Mouse (Mus musculus) ES-E14 (cell line): Measurements from ENCODE around the gene 1700001P01Rik. TPM values are rescaled to one million over a fixed set of nuclear protein-coding genes. Genes with fewer than 3 reads are reported as not detected.

Experiments used
- DNase-seq: peaks from one replicate; pipeline ENCODE4 v3.0.0-alpha.2; 2013; ENCODE audit warnings: low read depth, low spot score
- H3K27ac ChIP-seq: 2 replicates; pipeline ENCODE4 v1.5.1; 2012; ENCODE audit warnings: low read depth, mild to moderate bottlenecking, low read length, moderate library complexity, mixed read lengths; ENCODE audit not compliant: poor library complexity, insufficient read depth, severe bottlenecking
- H3K36me3 ChIP-seq: 2 replicates; pipeline ENCODE4 v1.6.1; 2012; ENCODE audit warnings: mild to moderate bottlenecking, low read length, moderate library complexity, mixed read lengths; ENCODE audit not compliant: control insufficient read depth, poor library complexity, insufficient read depth, severe bottlenecking
- H3K4me1 ChIP-seq, 2 experiments: fragments of 150-350 bp in 1 of 2; sonication (generic) in 1 of 2; 2 replicates each; pipeline ENCODE4 v1.6.1; 2012; ENCODE audit warnings: low read length in 2 of 2, mild to moderate bottlenecking in 1 of 2, mixed read lengths in 1 of 2; ENCODE audit not compliant: control insufficient read depth in 2 of 2, insufficient read depth in 2 of 2, poor library complexity in 1 of 2
- H3K4me3 ChIP-seq, 2 experiments: fragments of 150-350 bp in 1 of 2; sonication (generic) in 1 of 2; 2 replicates each; pipeline ENCODE4 v1.5.1; 2012; ENCODE audit warnings: low read length in 2 of 2, low read depth in 1 of 2, mild to moderate bottlenecking in 1 of 2, mixed read lengths in 1 of 2; ENCODE audit not compliant: insufficient read depth in 1 of 2, poor library complexity in 1 of 2, severe bottlenecking in 1 of 2
- H3K9ac ChIP-seq: 2 replicates; pipeline ENCODE4 v1.6.1; 2012; ENCODE audit warnings: low read depth, mild to moderate bottlenecking, low read length, mixed read lengths; ENCODE audit not compliant: poor library complexity, insufficient read depth, severe bottlenecking
- H3K9me3 ChIP-seq: fragments of 150-350 bp; sonication (generic); 2 replicates; pipeline ENCODE4 v1.6.1; 2012; ENCODE audit warnings: low read depth, mild to moderate bottlenecking, low read length; ENCODE audit not compliant: control insufficient read depth, insufficient read depth
- CHD2 ChIP-seq: IDR thresholded peaks from 2 replicates; pipeline ENCODE4 v1.6.1; 2014; ENCODE audit warnings: mild to moderate bottlenecking, low read depth, low read length, inconsistent platforms
- HCFC1 ChIP-seq: IDR thresholded peaks from 2 replicates; pipeline ENCODE4 v1.6.1; 2012; ENCODE audit warnings: low read length, inconsistent platforms, borderline replicate concordance; ENCODE audit not compliant: insufficient read depth
- MAFK ChIP-seq: IDR thresholded peaks from 2 replicates; pipeline ENCODE4 v1.6.1; 2014; ENCODE audit warnings: mild to moderate bottlenecking, low read depth, low read length, inconsistent platforms; ENCODE audit not compliant: insufficient read depth
- ZC3H11A ChIP-seq: IDR thresholded peaks from 2 replicates; pipeline ENCODE4 v1.6.1; 2012; ENCODE audit warnings: low read depth, mild to moderate bottlenecking, inconsistent platforms, low read length, borderline replicate concordance
- ZNF384 ChIP-seq: IDR thresholded peaks from 2 replicates; pipeline ENCODE4 v1.6.1; 2012; ENCODE audit warnings: low read depth, low read length, inconsistent platforms
- in situ Hi-C, 2 experiments: fragments of 600-800 bp; cut with MboI; formaldehyde crosslinking; loops; one replicate each; pipeline ENCODE4 v1.15.1; 2025; ENCODE audit warnings: low sequenced_read_pairs in 2 of 2, inconsistent platforms in 1 of 2; ENCODE audit not compliant: unreplicated experiment in 2 of 2
- total RNA-seq: library from RNA; depleted of rRNA; stranded (reverse); fragments of 300-350 nt; gene quantifications from 2 replicates; pipeline ENCODE4 v1.2.3, GENCODE M21; 2012

1700001P01Rik gene
- total RNA-seq, 1 experiment, result 2.3 TPM

DNA sequence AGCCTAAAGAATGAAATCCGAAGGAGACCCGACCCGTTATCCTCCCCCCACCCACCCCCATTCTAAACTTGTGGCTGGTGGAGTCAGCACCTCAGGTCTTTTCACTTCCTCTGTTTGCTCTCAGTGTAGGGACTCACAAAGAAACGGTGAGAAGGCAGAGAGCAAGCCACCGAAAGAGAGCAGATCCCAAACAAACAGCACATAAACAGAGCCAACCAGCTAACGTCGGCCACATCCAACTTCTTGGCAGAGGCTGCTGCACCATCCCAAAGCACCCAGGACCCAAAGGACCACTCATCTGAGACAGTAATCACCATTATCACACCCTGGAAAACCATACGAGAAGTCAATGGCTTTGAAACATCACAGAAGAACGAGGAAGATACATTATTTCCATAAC, 32.3 kb downstream of the 1700001P01Rik start:
- Histone ChIP-seq H3K27ac (no peak overlapping the region), H3K4me1 (peaks cover 0 to 27% of the 10 kb centered on the region in 2 experiments; a peak in 2 of 4 replicates), H3K36me3 (peaks cover 3% of the 10 kb centered on the region; the same call in 1 of the 2 replicates), H3K9ac (peak overlapping the region; percentile 91), H3K4me3 (peak overlapping the region; percentile 84 to 98), H3K9me3 (no peaks in the 10 kb centered on the region)
- in situ Hi-C loops, result no loop called here
- DNase-seq, result no peak
- no peak for TF ChIP-seq HCFC1
- no peak for TF ChIP-seq MAFK
- no peak for TF ChIP-seq CHD2
- TF ChIP-seq ZC3H11A, result no peak

DNA sequence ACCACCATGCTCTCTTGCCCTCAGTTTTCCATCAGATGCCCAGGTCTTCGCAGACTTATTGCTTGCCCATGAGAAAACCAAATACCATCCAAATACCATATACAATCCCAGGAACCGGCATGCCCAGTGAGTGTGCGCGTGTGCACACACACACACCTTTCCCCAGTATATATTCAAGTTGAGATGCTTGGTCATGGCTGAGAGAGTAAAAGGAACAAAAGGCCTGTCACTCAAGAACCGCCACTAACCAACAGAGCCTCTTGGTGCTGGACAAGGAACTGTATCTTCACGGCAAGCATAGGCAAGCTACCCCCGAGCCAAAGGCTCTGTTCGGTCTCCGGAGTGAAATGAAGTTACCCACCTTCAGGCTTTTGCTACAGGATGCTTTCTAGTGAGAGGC, 33.1 kb downstream of the 1700001P01Rik start:
- Histone ChIP-seq H3K36me3 (peaks cover 3% of the 10 kb centered on the region; the same call in 1 of the 2 replicates), H3K9me3 (no peaks in the 10 kb centered on the region), H3K9ac (peak overlapping the region; percentile 34; the same call in 1 of the 2 replicates), H3K4me3 (no peak overlapping the region; a peak in 1 of 4 replicates), H3K27ac (no peak overlapping the region), H3K4me1 (peaks cover 0 to 27% of the 10 kb centered on the region in 2 experiments; a peak in 2 of 4 replicates)
- DNase-seq, result no peak
- in situ Hi-C loops, result no loop called here
- no peak for TF ChIP-seq MAFK
- no peak for TF ChIP-seq CHD2
- no peak for TF ChIP-seq ZNF384
- no peak for TF ChIP-seq ZC3H11A
- no peak for TF ChIP-seq HCFC1

- Histone ChIP-seq H3K36me3 (peaks cover 3% of the 10 kb centered on the region; the same call in 1 of the 2 replicates), H3K27ac (no peak overlapping the region), H3K4me1 (peaks cover 0 to 27% of the 10 kb centered on the region in 2 experiments; a peak in 2 of 4 replicates), H3K9ac (no peak overlapping the region), H3K9me3 (no peaks in the 10 kb centered on the region), H3K4me3 (no peak overlapping the region)
- in situ Hi-C loops, result no loop called here
- TF ChIP-seq MAFK, result no peak
- TF ChIP-seq ZNF384, result no peak
- TF ChIP-seq CHD2, result no peak
- TF ChIP-seq ZC3H11A, result no peak
- no peak for TF ChIP-seq HCFC1
- no peak for DNase-seq
Measured at GRCm38 (mm10) chr11:97742157-97742556, 33.6 kb downstream of the 1700001P01Rik start.

DNA sequence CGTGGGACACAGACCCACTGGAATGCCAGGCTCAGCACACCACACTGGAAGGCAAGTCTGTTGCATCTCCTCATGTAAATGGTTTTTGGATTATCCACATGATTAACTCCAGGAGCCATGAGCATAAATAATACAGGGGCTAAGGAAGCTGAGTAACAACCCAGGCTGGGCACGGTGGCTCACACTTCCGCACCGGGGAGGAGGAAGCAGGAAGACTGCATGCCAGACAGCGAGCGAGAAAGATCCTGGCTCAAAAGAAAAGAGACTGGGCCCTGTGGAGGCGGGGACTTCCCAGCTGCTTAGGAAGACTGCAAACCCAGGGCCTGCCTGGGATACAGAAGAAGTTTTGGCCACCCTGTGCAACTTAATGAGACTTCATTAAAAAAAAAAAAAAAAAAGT, 35.5 kb downstream of the 1700001P01Rik start:
- no peak overlapping the region; a peak in 1 of 4 replicates for H3K4me3 ChIP-seq
- peak overlapping the region; percentile 45; the same call in 1 of the 2 replicates for H3K9ac ChIP-seq
- in situ Hi-C loops, result no loop called here
- TF ChIP-seq CHD2 (no peak), ZC3H11A (no peak), HCFC1 (no peak), MAFK (no peak)
- H3K4me1 ChIP-seq, result peaks cover 0 to 27% of the 10 kb centered on the region in 2 experiments; a peak in 2 of 4 replicates
- no peak for DNase-seq
- H3K9me3 ChIP-seq, result no peaks in the 10 kb centered on the region
- H3K27ac ChIP-seq, result 0 out of 2 replicates have a peak overlapping the region, but pooled peaks have one; percentile 8
- H3K36me3 ChIP-seq, result no peaks in the 10 kb centered on the region

GRCm38 (mm10) chr11:97739155-97739554, 36.6 kb downstream of the 1700001P01Rik start:
- no peak for TF ChIP-seq CHD2
- no peak for TF ChIP-seq MAFK
- TF ChIP-seq HCFC1, result no peak
- no peak for TF ChIP-seq ZC3H11A
- TF ChIP-seq ZNF384, result no peak
- H3K36me3 ChIP-seq, result no peaks in the 10 kb centered on the region
- peak; percentile 65 for DNase-seq
- no peak overlapping the region for H3K9ac ChIP-seq
- no peak overlapping the region for H3K4me3 ChIP-seq
- peaks cover 0 to 27% of the 10 kb centered on the region in 2 experiments; a peak in 2 of 4 replicates for H3K4me1 ChIP-seq
- in situ Hi-C loops, result no loop called here
- no peak overlapping the region for H3K27ac ChIP-seq
- no peaks in the 10 kb centered on the region for H3K9me3 ChIP-seq
